Mouse (Mus musculus) lung, adult 18-20 months (tissue): ENCODE data around the gene Bcar3.

Experiments used
- DNase-seq, 2 experiments: peaks; one replicate each; pipeline ENCODE4 v3.0.0; 2022; ENCODE audit warnings: mixed read lengths in 2 of 2

Gene Bcar3

DNA sequence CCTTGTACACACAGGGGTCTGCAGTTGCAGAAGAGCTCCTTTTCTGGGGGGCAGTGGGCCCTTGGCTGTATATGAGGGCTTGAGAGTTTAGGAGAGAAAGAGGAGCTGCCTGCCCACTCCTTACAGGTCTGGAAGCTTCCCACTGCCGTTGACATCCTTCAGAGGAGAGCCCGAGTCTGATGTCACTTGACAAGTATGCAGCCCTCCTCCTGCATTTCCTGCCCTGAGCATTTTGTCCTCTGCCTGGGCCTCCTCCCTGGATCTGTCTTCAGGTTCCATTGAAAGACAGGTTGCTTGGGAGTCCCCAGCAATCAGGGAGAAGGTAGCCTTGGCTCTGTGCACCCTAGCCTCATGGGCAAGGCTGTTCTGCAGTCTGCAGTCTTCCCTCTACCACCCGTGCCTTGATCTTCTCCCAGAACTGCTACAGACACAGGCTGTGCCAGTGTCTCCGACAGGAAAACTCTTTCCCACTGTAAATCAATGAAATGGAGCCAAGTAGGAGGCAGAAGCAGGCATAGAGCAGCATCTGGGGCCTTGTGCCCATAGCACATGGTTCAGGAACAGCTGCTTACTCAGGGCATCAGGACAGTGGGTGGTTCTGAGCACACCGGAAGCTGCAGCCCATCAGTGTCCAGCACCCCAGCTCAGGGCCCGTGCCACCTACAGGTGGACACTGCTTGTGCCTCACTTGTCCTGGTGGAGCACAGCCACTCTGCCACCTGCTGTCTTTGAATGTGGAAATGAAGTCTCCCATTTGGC, 221.8 kb downstream of the Bcar3 start:
- no peak for DNase-seq

DNA sequence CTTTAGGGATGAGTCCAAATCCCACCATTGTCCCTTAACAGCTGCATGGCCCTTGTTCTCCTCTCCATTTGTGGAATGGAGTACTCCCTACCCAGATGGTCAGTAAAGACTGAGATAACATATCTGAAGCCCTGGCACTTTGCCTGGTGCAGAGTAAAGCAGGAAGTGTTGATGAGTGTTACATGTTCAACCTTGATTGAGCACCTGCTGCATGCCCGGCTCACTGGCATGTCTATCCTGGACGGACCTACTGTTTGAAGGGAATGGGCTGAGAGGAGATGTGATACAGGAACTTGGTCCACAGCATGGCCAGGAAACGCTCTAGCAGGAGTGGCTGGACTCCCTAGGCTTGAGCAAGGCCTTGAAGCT, 222.4 kb downstream of the Bcar3 start:
- no peak for DNase-seq

DNA sequence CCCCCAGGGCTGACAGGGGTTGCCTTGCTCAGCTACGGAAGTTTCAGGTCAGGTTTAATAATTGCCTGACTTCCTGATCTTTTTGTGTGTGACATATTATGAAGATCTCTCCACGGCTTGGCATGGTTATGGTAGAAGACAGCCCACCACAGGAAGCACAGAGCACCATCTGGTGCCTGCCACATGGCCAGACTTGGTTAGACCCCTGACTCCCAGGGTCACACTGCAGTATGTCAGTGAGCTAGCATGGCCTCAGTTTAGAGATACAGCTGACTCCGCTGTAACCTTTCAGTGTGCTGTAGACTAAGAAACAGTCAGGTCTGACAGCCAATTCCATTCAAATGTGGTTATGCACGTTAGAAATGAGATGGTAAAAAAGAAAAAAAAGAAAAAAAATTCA, 223.8 kb downstream of the Bcar3 start:
- no peak for DNase-seq

DNA sequence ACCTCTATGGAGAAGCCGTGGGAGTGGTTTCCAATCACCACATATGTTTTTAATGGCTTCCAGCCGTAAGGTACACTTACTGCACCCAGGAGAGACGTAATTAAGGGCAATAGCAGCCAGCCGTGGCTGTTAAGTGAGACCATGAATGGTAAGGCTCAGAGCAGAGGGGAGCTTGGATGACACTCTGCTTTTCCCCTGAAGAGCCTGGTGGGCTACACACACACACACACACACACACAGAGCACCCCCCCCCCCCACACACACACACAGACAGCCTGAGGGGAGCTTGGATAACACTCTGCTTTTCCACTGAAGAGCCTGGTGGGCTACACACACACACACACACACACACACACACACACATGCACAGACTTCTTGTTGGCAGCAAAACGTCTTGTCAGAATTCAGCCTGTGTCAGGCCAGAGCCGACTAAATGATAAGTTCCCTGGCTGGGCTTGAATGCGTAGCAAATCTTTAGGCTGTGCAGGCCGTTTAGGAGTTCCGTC, 224.3 kb downstream of the Bcar3 start:
- DNase-seq = no peak

DNA sequence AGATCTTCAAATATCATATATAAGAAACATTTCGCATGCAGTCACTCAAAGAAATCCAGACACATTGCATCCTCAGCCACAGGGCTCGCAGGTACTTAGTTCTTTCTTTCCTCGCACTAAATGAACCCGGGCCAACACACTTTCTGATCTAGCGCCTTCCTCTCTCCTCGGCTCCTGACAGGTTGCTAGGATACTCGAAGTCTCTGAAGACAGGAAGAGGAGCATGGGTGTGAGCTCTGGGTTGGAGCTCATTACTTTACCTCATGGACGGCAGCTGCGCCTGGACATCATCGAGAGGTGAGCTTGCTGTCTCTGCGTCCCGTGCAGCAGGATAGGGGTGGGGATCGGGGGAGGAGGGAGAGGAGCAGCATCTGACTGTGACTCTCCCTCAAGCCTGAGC, 225.1 kb downstream of the Bcar3 start:
- no peak for DNase-seq

DNA sequence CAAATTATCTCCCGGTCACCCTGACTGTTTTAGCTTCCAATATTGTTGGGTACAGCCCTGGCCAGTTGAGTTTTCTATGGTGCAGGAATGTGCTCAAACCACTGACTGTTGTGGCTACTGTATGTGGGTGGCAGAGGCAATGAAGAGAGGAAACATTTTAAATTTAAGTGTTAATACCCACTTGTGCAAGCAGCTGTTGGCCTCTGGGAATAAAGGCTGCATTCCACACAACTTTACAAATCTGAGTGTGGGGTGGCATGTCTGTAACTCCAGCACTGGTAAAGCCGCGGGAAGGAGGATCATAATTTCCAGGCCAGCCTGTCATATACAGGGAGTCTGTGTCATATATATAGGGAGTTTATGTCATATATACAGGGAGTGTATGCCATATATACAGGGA, 226.4 kb downstream of the Bcar3 start:
- DNase-seq = no peak

DNA sequence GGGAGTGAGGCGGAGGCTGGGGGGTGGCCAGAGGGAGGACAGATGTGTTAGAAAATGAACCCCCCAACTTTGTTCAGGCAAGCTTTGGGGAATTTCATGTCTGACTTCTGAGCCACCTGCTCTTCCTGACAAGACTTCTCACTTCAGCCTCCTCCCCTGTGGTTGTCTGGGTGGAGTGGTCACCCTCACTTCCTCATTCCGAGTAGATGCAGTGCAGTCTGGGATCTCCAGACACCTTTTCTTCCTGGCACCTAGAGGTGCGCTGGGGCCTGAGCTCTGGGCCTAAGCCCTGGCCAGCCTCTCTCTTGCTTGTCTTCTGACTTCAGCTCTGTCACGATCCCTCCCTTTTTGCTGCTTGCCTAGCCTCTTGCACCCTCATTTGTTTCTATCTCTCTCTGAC, 226.9 kb downstream of the Bcar3 start:
- DNase-seq = no peak

DNA sequence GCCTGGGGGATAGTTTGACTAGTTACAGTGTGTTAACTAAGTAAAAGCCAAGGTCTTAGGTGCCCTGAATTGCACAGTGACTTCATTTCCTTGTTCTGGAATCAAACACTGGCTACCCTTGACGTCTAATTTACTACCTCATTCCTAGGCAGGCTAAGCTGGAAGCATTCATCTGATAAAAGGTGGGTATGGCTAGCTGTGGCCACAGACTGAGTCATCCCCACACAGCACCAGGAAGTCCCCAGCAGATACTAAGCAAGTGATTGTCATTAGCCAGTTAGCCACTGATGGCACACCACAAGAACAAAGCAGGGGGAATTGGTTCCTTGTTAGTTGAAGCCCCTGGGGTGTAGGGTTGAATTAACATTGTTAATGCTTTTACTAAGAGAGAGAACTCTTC, 227.4 kb downstream of the Bcar3 start:
- no peak for DNase-seq

DNA sequence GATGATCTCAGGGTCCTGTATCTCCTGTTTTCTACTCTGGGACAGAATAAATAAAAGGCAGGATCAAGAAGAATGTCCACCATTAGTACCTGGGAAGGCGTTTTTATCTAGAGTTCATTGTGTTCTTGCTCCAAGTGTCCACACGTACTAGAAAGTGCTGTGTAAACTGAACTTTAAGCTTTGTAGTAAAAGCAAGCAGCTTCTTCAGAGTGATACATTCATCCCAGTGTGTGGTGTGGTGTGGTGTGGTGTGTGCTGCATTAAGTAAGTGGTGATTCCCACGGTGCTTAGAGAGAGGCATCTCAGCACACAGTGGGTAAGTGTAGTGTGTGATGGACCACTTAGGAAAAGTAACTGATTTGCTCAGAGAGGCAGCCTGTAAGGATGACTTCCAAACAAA, 234.5 kb downstream of the Bcar3 start:
- no peak for DNase-seq

DNA sequence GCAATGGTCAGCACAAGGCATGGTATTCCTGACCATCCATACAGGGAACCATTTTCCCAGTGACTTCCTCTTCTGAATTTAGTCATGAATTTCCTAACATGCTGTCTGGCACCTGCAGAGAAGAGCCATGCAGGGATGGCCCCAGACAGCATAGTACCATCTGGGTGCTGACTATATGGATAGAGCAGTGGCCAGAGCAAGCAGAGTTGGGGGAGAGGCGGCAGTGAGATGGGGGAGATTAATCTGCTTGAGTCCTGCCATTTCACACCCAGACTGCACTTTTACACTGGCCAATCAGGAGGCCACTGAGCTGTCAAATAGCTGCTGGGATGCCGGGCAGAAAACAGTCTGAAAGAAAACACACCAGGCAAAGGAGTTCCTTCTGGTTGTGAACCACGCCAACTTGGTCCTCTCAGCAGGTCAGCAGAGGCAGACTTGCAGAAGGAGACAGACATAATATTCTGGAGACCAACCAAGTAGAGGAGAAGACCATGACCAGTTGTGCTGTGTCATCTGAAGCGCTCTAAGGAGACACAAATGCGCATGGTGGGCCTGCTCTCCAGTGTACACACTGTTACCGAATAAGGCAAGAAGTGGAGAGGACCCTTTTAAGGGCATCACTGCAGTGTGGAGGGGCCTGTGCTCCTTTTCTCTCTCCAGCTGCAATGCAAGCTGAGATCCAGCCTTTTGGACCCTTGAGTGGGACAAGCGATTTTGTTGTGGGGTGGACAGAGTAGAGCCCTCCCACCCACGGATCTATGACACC, 242.2 kb downstream of the Bcar3 start:
- DNase-seq = no peak

DNA sequence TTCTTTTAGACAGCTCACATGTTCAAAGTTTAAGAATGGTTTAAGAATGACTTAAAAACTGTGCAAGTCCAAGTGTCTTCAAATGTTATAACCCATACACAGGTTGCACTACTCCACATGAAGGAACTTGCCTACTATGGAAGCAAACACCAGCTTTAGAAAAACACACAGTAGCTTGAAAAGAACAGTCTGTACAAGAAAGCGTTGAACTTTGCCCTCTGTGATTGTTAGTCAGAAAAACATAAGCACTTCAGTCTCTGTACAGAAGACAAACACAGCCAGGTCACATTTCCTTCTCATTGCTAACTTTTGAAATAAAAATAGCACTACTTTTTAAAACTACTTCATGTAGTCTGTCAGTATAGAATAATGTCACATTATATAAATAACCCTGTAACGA, 244.9 kb downstream of the Bcar3 start:
- DNase-seq = no peak

DNA sequence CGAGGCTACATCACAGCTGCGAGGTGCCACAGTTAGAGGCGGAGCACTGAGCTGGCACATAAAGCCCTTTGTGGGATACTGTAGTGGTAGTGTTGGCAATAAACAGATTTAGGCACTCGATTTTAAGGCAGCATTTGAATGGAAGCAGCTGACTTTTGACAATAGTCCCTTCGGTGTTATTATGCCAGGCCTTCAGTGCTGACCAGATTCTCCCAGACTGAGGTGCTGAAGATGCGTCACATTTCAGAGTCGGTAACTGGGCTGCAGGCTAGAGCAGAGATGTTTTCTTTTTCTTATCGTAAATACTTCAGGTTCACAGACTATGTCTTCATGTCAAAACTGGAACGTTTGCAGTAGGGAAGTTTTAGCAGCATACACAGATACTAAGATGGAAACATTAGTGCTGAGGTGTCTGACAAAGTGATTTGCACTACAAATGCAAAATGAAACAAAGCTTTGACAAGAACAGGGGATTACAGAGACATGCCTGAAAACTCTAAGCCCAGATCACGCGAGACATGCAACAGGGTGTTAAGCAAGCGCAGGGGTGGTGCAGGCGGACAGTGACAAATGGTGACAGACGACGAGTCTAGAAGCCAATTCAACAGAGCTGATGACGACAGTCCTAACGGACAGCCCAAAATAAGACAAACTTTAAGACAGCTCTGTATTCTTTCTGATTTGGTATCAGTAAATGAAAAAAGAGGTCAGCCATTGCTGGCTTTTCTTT, 246.2 kb downstream of the Bcar3 start:
- no peak for DNase-seq

DNA sequence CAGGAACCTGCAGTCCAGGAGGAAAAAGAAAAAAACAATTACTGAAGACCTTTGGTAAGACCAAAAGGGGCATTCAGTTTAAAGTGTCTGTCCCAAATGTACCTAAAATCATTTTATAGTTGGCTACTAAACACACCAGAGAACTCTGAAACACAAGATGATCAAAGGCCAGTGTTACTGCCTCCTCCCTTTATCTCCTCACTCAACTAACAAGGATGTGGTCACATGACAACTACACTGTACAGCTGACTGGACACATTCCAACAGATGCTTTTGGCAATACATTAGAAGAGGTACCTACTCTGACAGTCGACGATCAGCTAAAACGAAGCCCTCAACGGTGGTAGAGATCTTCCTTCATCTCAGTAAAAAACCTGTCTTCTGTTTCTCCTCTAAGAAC, 247.0 kb downstream of the Bcar3 start:
- DNase-seq = no peak

DNA sequence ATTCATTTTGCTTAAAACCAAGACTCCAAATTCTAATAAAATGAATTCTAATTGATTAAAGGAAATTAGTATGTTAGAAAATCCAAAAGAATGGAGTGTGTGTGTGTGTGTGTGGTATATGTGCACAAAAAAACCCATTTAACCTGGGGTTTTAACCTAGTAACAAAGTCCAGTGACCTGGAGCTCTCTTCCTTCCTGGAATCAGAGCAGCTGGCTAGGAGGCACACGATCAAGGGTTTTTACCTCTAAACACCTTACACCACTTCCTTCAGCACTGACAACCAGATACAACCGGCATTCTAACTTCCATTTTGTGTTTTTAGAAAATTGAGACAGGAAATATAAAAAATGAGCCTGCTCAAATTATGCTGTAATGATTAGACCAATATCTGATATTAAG, 251.4 kb downstream of the Bcar3 start:
- DNase-seq = no peak

DNA sequence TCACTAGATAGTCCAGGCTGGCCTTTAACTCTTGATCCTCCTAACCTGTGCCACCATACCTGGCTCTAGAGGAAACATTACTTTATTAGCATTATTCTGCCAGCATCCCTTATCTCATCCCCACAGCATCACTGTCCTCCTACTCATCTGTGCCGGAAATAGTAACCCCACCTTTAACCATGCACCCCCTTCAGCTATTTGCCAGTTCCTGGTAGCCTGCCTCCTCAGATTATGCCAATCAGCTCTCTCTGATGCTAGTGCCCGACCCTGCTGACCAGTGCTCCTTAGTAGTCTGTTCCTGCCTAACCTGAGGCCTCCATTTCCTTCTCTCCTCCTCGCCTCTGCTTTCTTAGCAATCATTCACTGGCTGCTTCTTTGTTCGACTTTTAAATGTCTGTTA, 253.5 kb downstream of the Bcar3 start:
- DNase-seq = no peak

DNA sequence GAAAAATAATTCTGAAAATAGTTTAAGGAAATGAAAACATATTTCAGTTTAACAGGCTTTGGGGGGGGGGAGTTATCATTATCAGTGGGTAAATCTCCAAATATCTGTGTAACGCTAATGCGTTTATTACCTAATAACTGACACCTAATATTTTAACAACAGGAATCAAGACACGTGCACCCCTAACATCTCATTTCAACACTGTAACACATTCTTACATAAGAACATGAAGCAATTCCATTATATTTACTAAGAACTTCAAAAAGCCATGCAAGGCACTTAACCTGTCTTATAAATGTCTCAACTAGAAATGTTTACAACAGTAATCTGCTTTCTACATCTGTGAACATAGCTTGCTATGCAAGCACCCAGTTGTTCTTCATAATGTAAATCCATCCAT, 257.2 kb downstream of the Bcar3 start:
- no peak for DNase-seq

DNA sequence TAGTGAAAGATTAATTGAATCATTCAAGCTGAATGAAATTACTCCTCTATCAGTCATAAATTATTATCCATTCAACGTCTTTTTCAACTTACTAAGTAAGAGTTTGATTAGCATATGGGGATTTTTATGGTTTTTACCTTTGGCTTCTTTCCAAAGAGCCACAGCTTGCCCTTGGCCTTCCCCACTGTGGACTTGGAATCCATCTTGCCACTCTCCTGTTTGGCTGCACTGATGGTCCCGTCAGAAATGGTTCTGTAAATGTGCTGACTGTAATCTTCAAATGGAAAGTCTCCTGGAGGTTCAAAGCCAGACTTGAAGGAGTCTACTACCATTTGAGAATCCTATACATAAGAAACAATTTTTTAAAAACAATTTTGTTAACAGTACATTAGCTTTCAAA, 263.8 kb downstream of the Bcar3 start:
- no peak for DNase-seq

DNA sequence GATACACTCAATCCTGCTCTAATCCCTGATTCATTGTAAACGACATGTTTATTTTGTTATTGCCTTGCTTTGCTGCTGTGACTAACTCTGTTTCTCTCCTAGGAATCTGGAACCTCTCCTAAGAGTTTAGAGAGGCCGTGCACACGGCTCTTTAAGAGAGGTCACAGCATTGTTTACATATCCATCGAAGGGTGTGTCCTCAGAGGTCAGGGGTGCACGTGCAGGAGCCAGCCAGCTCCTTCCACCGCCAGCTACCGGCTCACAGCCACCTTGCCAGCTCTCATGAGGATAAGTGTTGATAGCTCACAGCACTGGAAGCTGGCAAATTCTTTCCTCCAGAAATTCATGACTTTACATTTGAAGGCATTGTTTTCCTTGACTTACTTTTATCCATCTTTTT, 271.3 kb downstream of the Bcar3 start:
- peak; percentile 73 for DNase-seq

DNA sequence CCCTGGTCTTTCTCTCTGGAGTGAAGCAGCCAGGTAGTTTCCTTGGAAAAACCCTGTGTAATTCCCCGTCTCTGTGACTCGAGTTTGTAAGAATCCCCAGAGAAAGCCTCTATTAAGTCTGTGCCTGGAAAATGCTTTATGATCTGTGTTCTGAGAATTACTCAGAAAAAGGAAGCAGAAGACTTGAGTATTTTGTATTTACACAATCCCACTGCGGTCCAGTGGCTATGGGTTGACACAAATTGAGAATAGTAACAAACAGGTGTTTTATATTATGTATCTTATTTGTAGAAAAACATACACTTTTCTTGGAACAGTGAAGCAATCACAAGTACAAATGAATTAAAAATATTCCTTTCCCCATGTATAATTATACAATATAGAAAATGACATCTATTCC, 272.2 kb downstream of the Bcar3 start:
- no peak for DNase-seq

DNA sequence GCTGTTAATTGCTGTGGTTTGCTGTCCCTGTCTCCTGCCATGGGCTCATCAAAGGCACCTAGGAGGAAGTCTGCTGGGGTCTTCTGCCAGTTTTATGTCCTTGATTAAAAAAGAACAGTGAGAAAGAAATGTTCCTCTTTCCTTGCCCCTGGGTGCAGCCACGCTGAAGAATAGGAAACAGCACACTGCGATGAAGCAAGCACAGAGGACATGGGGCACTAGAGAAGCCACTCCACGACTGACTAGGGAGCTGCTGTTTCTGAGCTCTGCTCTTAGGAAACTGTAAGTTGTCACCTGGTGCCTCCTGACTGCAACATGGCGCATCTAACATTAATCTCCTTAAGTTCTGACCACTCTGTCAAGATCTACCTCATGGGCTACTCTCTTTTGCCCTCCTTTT, 272.6 kb downstream of the Bcar3 start:
- peak; percentile 14 to 33 for DNase-seq

DNA sequence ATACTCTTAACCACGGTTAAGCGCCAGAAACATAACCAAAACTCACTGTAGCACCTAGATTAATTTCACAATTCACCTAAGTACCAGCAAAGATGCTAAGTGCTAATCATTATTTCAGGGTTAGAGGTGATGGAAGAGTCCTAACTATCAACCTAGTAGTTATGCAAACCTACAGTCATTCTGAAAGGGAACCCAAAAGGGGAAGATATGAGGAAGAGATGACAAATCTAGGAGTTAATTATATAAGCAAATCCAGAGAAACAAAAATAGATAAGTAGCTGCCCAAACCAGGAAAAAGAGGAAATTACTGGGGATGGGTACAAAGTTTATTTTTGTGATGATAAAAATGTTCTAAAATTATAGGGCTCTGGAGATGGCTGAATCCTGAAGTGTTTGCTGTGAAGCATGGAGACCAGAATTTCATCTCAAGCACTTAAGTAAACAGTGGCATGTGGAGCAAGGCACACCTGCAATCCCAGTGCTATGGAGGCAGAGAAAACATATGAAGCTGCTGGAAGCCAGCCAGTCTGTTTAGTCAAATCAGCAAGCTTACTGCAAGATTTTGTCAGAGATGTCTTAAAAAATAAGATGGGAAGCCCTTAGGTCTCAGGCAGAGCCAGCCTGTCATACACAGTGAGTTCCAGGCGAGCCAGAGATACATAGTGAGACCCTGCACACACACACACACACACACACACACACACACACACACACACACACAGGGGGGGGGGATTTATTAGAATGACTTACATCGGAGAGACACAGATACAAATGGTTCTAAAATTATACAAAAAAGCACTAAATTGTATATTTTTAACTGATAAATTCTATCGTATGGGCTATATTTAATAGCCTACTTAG, 279.7 kb downstream of the Bcar3 start:
- DNase-seq = peak; percentile 16 to 45

DNA sequence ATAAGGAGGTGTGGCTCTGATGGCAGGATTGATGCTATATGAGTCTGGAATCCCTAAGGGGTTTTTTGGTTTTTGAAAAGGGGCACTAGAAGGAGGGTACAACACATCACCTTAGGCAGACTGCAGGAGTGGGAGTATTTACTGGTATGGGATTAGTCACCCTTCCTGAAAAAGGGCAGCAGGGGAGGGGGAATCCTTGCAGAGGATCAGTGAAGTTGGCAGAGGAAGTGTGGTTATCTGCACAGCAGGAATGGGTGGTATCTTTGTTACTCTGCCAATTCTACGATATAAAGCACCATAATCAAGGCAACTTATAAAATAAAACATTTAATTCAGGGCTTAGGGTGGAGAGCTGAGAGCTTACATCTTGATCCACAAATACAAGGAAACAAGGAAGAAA, 281.0 kb downstream of the Bcar3 start:
- DNase-seq = no peak

DNA sequence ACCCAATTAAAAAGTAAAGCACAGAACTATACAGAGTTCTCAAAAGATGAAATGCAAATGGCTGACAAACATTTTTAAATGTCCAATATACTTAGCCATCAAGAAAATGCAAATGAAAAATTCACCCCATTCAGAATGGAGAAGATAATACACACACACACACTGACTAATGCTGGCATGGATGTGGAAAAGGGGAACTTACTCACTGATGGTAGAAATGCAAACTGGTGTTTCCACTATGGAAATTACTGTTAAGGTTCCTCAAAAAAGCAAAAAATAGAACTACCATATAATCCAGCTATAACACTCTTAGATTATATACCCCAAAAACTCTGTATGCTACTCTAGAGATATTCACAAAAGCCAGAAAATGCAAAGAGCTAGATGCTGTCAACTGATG, 283.4 kb downstream of the Bcar3 start:
- no peak for DNase-seq
